Mouse (Mus musculus) liver, postnatal 0 days (tissue): ENCODE measurements around the gene Aifm1.
A peak's percentile ranks its signal among the peaks of the same experiment; 100 is the strongest.

Experiments used
- CTCF ChIP-seq: sonication (generic); IDR thresholded peaks from 2 replicates; pipeline ENCODE4 v1.5.1; 2016; ENCODE audit warnings: antibody characterized with exemption, low read depth
- EP300 ChIP-seq: IDR thresholded peaks from 2 replicates; pipeline ENCODE4 v1.6.1; 2016; ENCODE audit warnings: antibody characterized with exemption, low read depth, mild to moderate bottlenecking

GRCm38 (mm10) chrX:48453736-48454494 is 59.4 kb downstream of the Aifm1 start:
- no peak for TF ChIP-seq EP300
- TF ChIP-seq CTCF: peak; percentile 29; the same call in 1 of the 2 replicates
